Mouse (Mus musculus) cortical plate, adult 2 months (tissue): Measurements from ENCODE around the gene Tnfrsf21.

Source experiments
- CTCF ChIP-seq: fragments of 200-500 bp; IDR thresholded peaks from 2 replicates; pipeline ENCODE4 v1.5.1; 2011; ENCODE audit warnings: mild to moderate bottlenecking, control low read depth, low read length; ENCODE audit not compliant: insufficient read depth; ENCODE audit errors: extremely low read depth
- POLR2A ChIP-seq: fragments of 200-500 bp; IDR thresholded peaks from 2 replicates; pipeline ENCODE4 v1.6.1; 2011; ENCODE audit warnings: mild to moderate bottlenecking, low read length, control low read depth; ENCODE audit not compliant: insufficient read depth; ENCODE audit errors: extremely low read depth

DNA sequence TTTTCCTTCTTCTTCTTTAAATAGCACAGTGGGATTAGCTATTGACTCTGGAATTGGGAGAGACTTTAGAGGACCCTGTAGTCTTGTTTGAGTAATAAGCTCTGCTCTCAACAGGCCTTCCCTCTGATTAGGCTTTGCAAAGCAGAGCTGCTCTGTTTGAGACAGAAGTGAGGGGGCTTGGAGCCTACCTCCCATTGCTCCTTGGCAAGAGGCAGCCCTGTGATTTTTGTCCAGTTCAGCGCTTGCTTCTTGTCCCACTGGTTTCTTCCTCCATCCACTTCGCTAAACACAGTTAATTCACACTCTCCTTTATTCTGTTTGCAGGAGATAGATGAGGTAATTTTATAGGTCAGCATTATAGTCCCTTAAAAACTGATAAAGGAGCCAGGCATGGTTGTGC is 19.0 kb downstream of the Tnfrsf21 start:
- TF ChIP-seq POLR2A (no peak), CTCF (no peak)
